Comparison of ENCODE assay signal across 8 mouse cellular contexts in the genomic region with DNA sequence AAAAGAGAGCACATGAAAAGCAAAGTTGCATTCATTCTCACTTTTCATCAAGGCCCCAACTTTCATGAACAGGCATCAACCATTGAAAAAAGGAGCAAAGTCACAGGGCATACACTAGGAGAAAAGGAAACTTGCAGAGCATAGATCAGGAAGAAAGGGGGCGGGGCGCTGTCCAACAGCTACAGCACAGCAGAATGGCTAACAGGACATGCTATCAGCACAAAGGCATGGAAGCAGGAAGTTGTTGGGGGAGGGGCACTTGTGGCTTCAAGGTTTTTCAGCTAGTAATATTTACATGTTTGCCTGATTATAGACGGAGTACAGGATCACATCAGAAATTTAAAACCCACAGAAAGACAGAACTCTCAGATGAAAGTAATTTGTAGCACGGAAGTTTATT.
A peak's percentile ranks its signal among the peaks of the same experiment; 100 is the strongest.
DNase-seq lines count a peak whose midpoint lies in the region; ATAC-seq and TF ChIP-seq lines count a peak whose summit lies in the region.

No protein-coding gene starts in this region.

- ATAC-seq in hindbrain, embryonic 13.5 days (ENCODE audit: low FRiP score), result no peak

- H3K9me3 ChIP-seq in hindbrain, embryonic 10.5 days, result no peaks in the 10 kb centered on the region
- no peaks in the 10 kb centered on the region for H3K9me3 ChIP-seq in hindbrain, embryonic 13.5 days

- no peak for TF ChIP-seq CTCF in brain, embryonic 14.5 days (IDR thresholded peaks at IDR 0.05; ENCODE audit: borderline replicate concordance, extremely low read depth, insufficient read depth, insufficient read length)

- no peak overlapping the region for H3K4me2 ChIP-seq in hindbrain, embryonic 13.5 days

- peaks cover 10% of the 10 kb centered on the region; the same call in 1 of the 2 replicates for H3K4me1 ChIP-seq in hindbrain, embryonic 10.5 days (replicated peaks)
- H3K4me1 ChIP-seq in hindbrain, embryonic 13.5 days (replicated peaks), result peaks cover 8% of the 10 kb centered on the region; the same call in 1 of the 2 replicates

- TF ChIP-seq POLR2A in brain, embryonic 14.5 days (IDR thresholded peaks at IDR 0.05; ENCODE audit: borderline replicate concordance, extremely low read depth, insufficient read depth, insufficient read length, poor library complexity, severe bottlenecking), result no peak

- no peak overlapping the region for H3K9ac ChIP-seq in hindbrain, embryonic 13.5 days

- WGBS in hindbrain, embryonic 10.5 days, result 75% methylated on average over 4 of the region's 4 CpGs
- 74% methylated on average over 4 of the region's 4 CpGs for WGBS in hindbrain, embryonic 13.5 days

- no peak overlapping the region for H3K4me3 ChIP-seq in hindbrain, embryonic 10.5 days
- H3K4me3 ChIP-seq in hindbrain, embryonic 13.5 days, result no peak overlapping the region

- no peaks in the 10 kb centered on the region for H3K36me3 ChIP-seq in hindbrain, embryonic 10.5 days
- no peaks in the 10 kb centered on the region for H3K36me3 ChIP-seq in hindbrain, embryonic 13.5 days

- no peak overlapping the region for H3K27ac ChIP-seq in hindbrain, embryonic 10.5 days
- no peak overlapping the region for H3K27ac ChIP-seq in hindbrain, embryonic 13.5 days

- H3K27me3 ChIP-seq in hindbrain, embryonic 10.5 days (ENCODE audit: insufficient read depth, poor library complexity, severe bottlenecking), result no peaks in the 10 kb centered on the region
- H3K27me3 ChIP-seq in hindbrain, embryonic 13.5 days, result no peaks in the 10 kb centered on the region

- DNase-seq in hindbrain, embryonic 10.5 days (ENCODE audit: low spot score), result peak; percentile 20
- DNase-seq in brain, embryonic 14.5 days (ENCODE audit: low read depth), result peak; percentile 17
- DNase-seq in kidney, postnatal 4 days, result peak; percentile 60 to 71
- DNase-seq in mesoderm, embryonic 11.5 days (ENCODE audit: low read depth, low spot score), result peak; percentile 19
- no peak for DNase-seq in left cerebral cortex, adult 9 months (ENCODE audit: low spot score in 2 of 2)
- DNase-seq in layer of hippocampus, postnatal 36 days, result no peak
- no peak for DNase-seq in spleen, postnatal 14 days (ENCODE audit: low spot score in 2 of 2)

Comparison
In these comparisons a context has a peak if more than half of its experiments do, and no peak if none do; other contexts are left out.
1. DNase-seq: peak in hindbrain, embryonic 10.5 days (single experiment), brain, embryonic 14.5 days (single experiment), kidney, postnatal 4 days (2 of 2) and mesoderm, embryonic 11.5 days (single experiment); none in left cerebral cortex, adult 9 months (0 of 2), layer of hippocampus, postnatal 36 days (0 of 2) and spleen, postnatal 14 days (0 of 2).